Mouse (Mus musculus) lung, adult 18-20 months (tissue): Measurements from ENCODE around the gene Epn1.

Experiments used
- DNase-seq, 2 experiments: peaks; one replicate each; pipeline ENCODE4 v3.0.0; 2022; ENCODE audit warnings: mixed read lengths in 2 of 2

The Epn1 gene

DNA sequence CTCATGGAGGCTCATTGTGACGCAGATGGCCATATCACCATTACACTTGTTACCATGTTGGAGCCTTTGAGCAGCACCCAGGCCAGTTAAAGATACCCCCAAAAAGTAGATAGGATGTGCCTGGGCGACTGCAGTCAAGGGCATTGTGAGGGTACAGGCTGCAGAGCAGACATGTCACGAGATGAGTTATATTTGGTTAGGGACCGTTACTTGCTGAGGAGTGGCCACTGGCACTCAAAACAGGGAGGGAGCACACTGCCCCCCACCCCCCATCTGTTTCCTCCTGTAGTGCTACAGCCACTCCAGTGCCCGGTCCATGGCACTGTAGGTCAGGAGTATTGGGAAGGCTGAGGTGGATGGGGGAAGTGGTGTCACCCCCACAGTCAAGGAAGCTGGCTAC is 18.7 kb downstream of the Epn1 start:
- no peak for DNase-seq

DNA sequence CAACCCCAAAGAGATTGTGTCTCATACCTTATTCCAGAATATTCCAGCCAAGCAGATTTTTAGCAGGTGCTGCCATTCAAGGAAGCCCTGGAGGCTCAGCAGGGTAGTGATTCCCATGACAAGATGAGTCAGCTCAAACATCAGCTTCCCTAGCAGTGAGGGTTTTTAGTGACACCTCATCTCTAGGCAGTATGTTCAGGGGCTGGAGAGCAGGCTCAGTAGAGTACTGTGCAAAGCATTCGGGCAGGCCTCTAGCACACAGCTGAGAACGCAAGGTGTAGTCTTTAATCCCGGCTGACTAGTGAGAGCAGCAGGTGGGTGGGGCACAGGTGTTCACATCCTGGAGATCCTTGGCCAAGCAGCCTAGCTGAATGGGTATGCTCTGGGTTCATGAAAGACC is 19.8 kb downstream of the Epn1 start:
- DNase-seq = no peak

DNA sequence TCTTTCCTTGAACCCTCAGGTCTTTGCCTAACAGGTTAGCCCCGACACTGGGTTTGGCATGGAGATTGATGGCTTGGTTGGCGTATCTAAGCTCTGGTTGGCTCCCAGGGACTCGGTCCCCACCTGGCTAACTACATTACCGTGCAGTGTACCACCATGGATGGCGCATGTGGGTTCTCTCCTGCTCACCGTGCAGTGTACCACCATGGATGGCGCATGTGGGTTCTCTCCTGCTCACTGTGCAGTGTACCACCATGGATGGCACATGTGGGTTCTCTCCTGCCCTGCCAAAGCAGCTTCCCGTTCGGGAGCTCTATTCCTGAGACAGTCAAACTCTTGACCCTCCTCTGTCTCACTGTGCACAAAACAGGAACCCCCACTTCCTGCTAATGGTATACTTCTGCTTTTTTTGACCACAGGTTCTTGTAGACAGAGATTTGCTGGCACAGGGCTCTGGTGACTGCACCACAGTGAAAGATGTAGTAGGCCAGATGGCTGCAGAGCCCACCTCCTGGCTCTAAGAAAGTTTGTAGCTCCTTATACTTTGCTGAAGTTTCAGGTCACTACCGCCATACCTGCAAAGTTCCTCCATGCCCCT is 21.1 kb downstream of the Epn1 start:
- DNase-seq = peak; percentile 28 to 45

DNA sequence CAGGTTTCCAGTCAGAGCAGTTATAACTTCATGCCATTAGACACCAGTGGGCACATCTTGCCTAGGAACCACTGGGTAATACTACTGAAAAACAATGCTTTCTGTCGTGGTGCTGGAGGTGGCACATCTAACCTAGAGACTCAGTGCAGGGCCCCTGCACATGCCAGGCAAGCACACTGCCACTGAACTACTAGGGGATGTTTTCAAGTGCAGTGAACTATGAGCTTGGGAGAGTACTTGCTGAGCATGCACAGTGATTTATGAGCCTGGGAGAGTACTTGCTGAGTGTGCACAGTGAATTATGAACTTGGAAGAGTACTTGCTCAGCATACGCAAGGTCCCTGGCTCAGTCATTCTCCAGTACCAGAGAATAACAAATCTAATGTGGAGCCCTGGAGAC is 22.5 kb downstream of the Epn1 start:
- DNase-seq = no peak

DNA sequence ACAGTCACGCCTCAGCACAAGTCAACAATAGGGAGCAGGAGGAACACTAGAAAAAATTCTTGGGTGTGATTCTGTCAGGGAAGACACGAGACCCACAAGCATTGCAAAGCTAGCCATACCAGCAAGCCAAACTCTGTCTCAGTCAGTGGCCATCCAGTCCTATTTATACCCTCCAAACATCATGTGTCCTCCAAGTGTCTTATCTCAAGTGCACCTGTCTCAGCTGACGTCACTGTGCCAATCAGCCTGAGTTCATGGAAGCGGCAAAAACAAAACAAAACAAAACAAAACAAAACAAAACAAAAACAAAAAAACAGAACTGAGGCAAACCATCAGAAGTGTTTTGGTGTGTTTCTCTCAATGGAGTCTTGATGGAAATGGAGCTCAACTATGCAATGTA is 28.2 kb downstream of the Epn1 start:
- no peak for DNase-seq

DNA sequence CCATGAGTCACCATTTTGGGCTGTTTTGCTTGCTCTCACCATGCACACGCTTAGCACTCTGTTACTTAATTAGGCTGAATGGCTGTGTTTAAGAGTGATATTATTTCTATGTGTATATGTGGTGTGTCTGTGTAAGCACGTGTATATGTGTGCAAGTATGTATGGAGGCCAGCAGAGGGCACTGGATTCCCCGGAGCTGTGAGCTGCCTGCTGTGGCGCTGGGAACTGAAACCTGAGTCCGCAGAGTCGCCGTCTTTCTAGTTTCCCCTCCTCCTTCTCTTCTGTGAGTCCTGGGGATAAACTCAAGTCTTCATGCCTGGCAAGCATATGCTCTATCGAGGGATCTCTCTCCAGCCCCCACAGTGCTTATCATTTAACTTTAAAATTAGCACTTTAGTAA is 29.3 kb downstream of the Epn1 start:
- DNase-seq = no peak

DNA sequence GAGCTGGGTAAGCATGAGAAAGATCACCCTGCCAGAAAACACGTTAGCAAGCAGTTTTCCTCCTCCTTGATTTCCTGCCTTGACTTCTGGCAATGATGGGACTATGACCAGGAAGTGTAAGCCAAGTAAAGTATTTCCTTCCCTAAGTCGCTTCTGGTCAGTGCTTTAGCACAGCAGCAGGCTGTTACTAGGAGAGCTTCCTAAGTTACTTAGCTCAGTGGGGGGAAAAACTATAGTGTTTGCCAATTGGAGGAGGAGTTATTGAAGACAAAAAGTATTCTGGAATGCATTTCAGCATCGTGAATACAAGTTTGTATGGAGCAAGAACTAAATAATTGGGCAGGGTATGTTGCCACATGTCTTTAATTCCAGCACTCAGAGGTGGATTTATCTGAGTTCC is 32.7 kb downstream of the Epn1 start:
- DNase-seq = no peak

DNA sequence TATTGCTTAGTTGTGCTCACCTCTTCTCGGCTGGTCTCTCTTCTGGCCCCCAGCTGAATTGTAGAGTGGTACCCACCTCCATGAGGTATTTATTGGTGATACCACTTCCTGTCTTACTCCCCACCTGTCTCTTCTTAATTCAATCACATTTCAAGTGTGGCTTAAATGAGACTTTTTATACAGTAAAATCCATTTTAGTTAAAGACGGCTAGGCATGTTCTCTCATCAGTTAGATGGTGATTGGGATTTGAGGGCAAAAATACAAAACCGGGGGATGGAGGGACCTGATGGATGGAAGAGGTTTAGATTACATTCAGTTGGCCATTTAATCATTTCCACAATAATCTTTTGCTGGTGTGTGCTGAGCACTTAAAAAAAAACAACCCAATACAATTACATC is 36.8 kb downstream of the Epn1 start, which contains the start of gene Rfpl4:
TSS of gene Rfpl4 (minus strand) at position 101 of the 400 bp plus-strand sequence.
- DNase-seq = no peak

DNA sequence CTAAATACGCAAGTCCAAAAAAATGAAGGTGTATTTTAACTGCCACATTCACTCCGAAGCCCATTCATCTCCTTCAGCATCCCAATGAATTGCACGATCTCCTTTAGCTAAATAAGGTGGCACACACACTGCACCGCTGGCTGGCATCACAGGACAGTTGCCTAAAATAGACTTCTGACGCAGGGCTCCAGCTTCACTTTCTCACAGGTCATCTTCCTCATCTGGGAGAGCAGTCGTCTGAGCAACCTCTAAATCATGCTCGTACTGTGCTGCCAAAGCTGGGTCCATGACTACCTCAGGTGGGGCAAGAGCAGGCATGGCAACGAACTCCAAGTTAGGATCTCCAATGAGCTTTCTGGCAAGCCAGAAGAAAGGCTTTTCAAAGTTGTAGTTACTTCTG is 45.0 kb downstream of the Epn1 start:
- no peak for DNase-seq

DNA sequence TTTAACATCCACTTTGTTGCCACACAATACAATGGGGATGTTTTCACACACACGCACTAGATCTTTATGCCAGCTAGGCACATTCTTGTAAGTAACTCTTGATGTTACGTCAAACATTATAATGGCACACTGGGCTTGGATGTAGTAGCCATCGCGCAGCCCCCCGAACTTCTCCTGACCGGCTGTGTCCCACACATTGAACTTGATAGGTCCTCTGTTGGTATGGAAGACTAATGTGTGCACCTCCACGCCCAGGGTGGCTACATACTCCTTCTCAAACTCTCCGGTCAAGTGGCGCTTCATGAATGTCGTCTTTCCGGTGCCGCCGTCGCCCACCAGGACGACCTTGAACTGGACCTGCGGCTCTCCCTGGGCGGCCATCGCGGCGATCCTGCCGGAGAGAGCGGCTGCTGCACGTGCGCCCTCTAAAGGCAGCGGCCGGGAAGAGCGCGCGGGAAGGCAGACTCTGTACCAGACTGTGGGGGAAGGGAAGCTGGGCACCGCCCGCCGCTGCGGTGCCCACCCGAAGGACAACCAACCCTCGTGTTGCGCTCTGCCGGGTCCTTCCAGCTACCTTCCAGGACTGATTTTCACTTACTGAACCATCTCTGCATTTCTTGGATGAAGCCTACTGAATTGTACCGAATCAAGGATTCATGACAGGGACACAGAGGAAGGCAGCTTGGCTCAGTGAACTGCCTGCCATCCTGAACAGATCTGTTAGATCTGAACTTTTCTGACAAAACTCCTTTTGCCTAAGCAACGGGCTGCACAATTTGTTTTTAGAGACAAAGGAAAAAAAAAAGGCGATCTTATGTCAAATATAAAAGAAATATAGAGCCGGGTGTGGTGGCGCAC is 45.7 kb downstream of the Epn1 start, which contains the start of gene Rasl2-9:
TSS of gene Rasl2-9 (minus strand) at position 402 of the 858 bp plus-strand sequence.
- peak; percentile 61 to 64 for DNase-seq
